Comparison of ENCODE assay signal across 9 mouse cellular contexts in genomic region chr5:142557397-142558067, GRCm38 (mm10). TPM values are rescaled to one million over a fixed set of nuclear protein-coding genes. Genes with fewer than 3 reads are reported as not detected.
DNase-seq lines count a peak whose midpoint lies in the region; ATAC-seq and TF ChIP-seq lines count a peak whose summit lies in the region.
"Had no signal": no experiment of that assay in that cellular context is flagged by ENCODE, and none has a peak within 500 bp of the region (broad histone marks: within the 10 kb centered on the region; RNA-seq: fewer than 3 reads in every experiment).

No protein-coding gene starts in this region.

- no peaks in the 10 kb centered on the region for H3K27me3 ChIP-seq in cerebellum, adult 2 months (ENCODE audit: control insufficient read depth, insufficient read depth, low read length)
- H3K27me3 ChIP-seq in hindbrain, embryonic 16.5 days (replicated peaks; ENCODE audit: control insufficient read depth, insufficient read depth, low read length), result no peaks in the 10 kb centered on the region
- H3K27me3 ChIP-seq: limb, embryonic 15.5 days had no signal

- WGBS in cerebellum, adult 2 months, result 16% methylated on average over 16 of the region's 21 CpGs
- WGBS in hindbrain, embryonic 16.5 days, result 19% methylated on average over 17 of the region's 21 CpGs

- H3K9ac ChIP-seq in hindbrain, embryonic 16.5 days (ENCODE audit: low read depth, low read length), result no peak overlapping the region
- H3K9ac ChIP-seq: limb, embryonic 15.5 days had no signal

- no peak for TF ChIP-seq POLR2A in cerebellum, adult 2 months (IDR thresholded peaks at IDR 0.05; ENCODE audit: borderline replicate concordance, insufficient read depth, low read length)

- H3K4me3 ChIP-seq in cerebellum, adult 2 months (replicated peaks; ENCODE audit: insufficient read depth, low read depth, low read length), result no peak overlapping the region
- no peak overlapping the region for H3K4me3 ChIP-seq in hindbrain, embryonic 16.5 days (ENCODE audit: low read length)
- H3K4me3 ChIP-seq: limb, embryonic 15.5 days had no signal

- peak; percentile 78 for DNase-seq in Muller cell, postnatal 12 days (ENCODE audit: inconsistent ontology term)
- peak; percentile 81 to 89 for DNase-seq in cerebellum, adult 2 months
- DNase-seq in forelimb bud, embryonic 11.5 days (ENCODE audit: low read depth, low spot score), result peak; percentile 87
- DNase-seq in left cerebral cortex, adult 18-20 months (ENCODE audit: low spot score in 2 of 2), result peak; percentile 84 to 89
- peak; percentile 68 to 78 for DNase-seq in lung, postnatal 4 days
- DNase-seq in right cerebral cortex, adult 18-20 months, result peak; percentile 87
- peak; percentile 66 for DNase-seq in urinary bladder, postnatal 14 days (ENCODE audit: low spot score)

- ATAC-seq in hindbrain, embryonic 16.5 days, result peak; percentile 75

- peak overlapping the region; percentile 13; the same call in 1 of the 2 replicates for H3K4me2 ChIP-seq in hindbrain, embryonic 16.5 days (ENCODE audit: low read length)
- H3K4me2 ChIP-seq: limb, embryonic 15.5 days had no signal

- peak; percentile 90 for TF ChIP-seq CTCF in cerebellum, adult 2 months (IDR thresholded peaks at IDR 0.05; ENCODE audit: borderline replicate concordance, insufficient read depth, low read depth, low read length)

- H3K36me3 ChIP-seq in hindbrain, embryonic 16.5 days (ENCODE audit: control insufficient read depth, insufficient read depth, low read length), result no peaks in the 10 kb centered on the region
- H3K36me3 ChIP-seq: limb, embryonic 15.5 days had no signal

- no peaks in the 10 kb centered on the region for H3K4me1 ChIP-seq in cerebellum, adult 2 months (ENCODE audit: control insufficient read depth, insufficient read depth, low read length)
- H3K4me1 ChIP-seq in hindbrain, embryonic 16.5 days (ENCODE audit: control insufficient read depth, insufficient read depth, low read depth, low read length), result no peaks in the 10 kb centered on the region
- H3K4me1 ChIP-seq: limb, embryonic 15.5 days had no signal

- no peaks in the 10 kb centered on the region for H3K9me3 ChIP-seq in hindbrain, embryonic 16.5 days (ENCODE audit: control insufficient read depth, low read length)
- H3K9me3 ChIP-seq: limb, embryonic 15.5 days had no signal

- no peak overlapping the region for H3K27ac ChIP-seq in cerebellum, adult 2 months (ENCODE audit: insufficient read depth, low read length)
- H3K27ac ChIP-seq in hindbrain, embryonic 16.5 days (ENCODE audit: low read depth, low read length), result no peak overlapping the region
- H3K27ac ChIP-seq: limb, embryonic 15.5 days had no signal

RNA-seq across cellular contexts. Expression of gene Radil, which starts 6.6 kb away (rescaled TPM):
- polyA plus RNA-seq in cerebellum, adult 2 months (2012; rRNA removed), result 28.7 and 31.6 TPM in 2 replicates
- polyA plus RNA-seq in hindbrain, embryonic 16.5 days (2015; fragmentation: Nextera tagmentation; extraction: Ambion mirVana), result 24.3 and 25.0 TPM in 2 replicates
- total RNA-seq in left cerebral cortex, adult 18-20 months (2021), result 10 to 100 TPM; 14.1 to 15.4 TPM

RNA-seq across cellular contexts. Expression of gene Papolb, which starts 27.7 kb away (rescaled TPM):
- polyA plus RNA-seq in cerebellum, adult 2 months (2012; rRNA removed), result 0.17 and 0.25 TPM in 2 replicates
- polyA plus RNA-seq in hindbrain, embryonic 16.5 days (2015; fragmentation: Nextera tagmentation; extraction: Ambion mirVana), result 0.15 and 0.16 TPM in 2 replicates
- under 1 TPM; 0.81 to 0.91 TPM for total RNA-seq in left cerebral cortex, adult 18-20 months (2021)

RNA-seq across cellular contexts. Expression of gene Mmd2, which starts 51.1 kb away (rescaled TPM):
- polyA plus RNA-seq in cerebellum, adult 2 months (2012; rRNA removed), result 61.1 and 65.6 TPM in 2 replicates
- 83.8 and 110 TPM in 2 replicates for polyA plus RNA-seq in hindbrain, embryonic 16.5 days (2015; fragmentation: Nextera tagmentation; extraction: Ambion mirVana)
- total RNA-seq in left cerebral cortex, adult 18-20 months (2021), result 100 to 1,000 TPM; 102 to 105 TPM
